Mouse (Mus musculus): Measurements from ENCODE around the gene Stn1. TPM values are rescaled to one million over a fixed set of nuclear protein-coding genes. Genes with fewer than 3 reads are reported as not detected.
A peak's percentile ranks its signal among the peaks of the same experiment; 100 is the strongest.

Stn1 gene
- polyA plus RNA-seq, 1 experiment = 10.1 TPM

GRCm38 (mm10) chr19:47511958-47512357, 25.3 kb downstream of the Stn1 start:
- Histone ChIP-seq H3K27me3 (ENCODE audit: control insufficient read depth, insufficient read depth, low read length) (no peaks in the 10 kb centered on the region), H3K4me3 (replicated peaks; ENCODE audit: insufficient read depth, low read depth, low read length) (no peak overlapping the region), H3K27ac (ENCODE audit: insufficient read depth, low read length) (no peak overlapping the region), H3K4me1 (ENCODE audit: control insufficient read depth, insufficient read depth, low read length) (no peaks in the 10 kb centered on the region)
- TF ChIP-seq POLR2A (IDR thresholded peaks at IDR 0.05; ENCODE audit: borderline replicate concordance, insufficient read depth, low read length) = no peak
- no peak for TF ChIP-seq CTCF (IDR thresholded peaks at IDR 0.05; ENCODE audit: borderline replicate concordance, insufficient read depth, low read depth, low read length)
- no peak for DNase-seq
- WGBS = 56% methylated on average over 6 of the region's 6 CpGs

GRCm38 (mm10) chr19:47511294-47511675, 26.0 kb downstream of the Stn1 start:
- H3K27ac ChIP-seq (ENCODE audit: insufficient read depth, low read length) = no peak overlapping the region

GRCm38 (mm10) chr19:47510473-47511293, 26.6 kb downstream of the Stn1 start:
- Histone ChIP-seq H3K4me1 (ENCODE audit: control insufficient read depth, insufficient read depth, low read length) (no peaks in the 10 kb centered on the region), H3K4me3 (replicated peaks; ENCODE audit: insufficient read depth, low read depth, low read length) (no peak overlapping the region), H3K27me3 (ENCODE audit: control insufficient read depth, insufficient read depth, low read length) (no peaks in the 10 kb centered on the region), H3K27ac (ENCODE audit: insufficient read depth, low read length) (no peak overlapping the region)
- TF ChIP-seq CTCF (IDR thresholded peaks at IDR 0.05; ENCODE audit: borderline replicate concordance, insufficient read depth, low read depth, low read length) (no peak), POLR2A (IDR thresholded peaks at IDR 0.05; ENCODE audit: borderline replicate concordance, insufficient read depth, low read length) (no peak)
- 51% methylated on average over 25 of the region's 25 CpGs for WGBS
- no peak for DNase-seq

More at GRCm38 (mm10) chr19:47511294-47511675, 26.0 kb downstream of the Stn1 start:
- Histone ChIP-seq H3K4me3 (replicated peaks; ENCODE audit: insufficient read depth, low read depth, low read length) (no peak overlapping the region), H3K4me1 (ENCODE audit: control insufficient read depth, insufficient read depth, low read length) (no peaks in the 10 kb centered on the region), H3K27me3 (ENCODE audit: control insufficient read depth, insufficient read depth, low read length) (no peaks in the 10 kb centered on the region)
- no peak for TF ChIP-seq CTCF (IDR thresholded peaks at IDR 0.05; ENCODE audit: borderline replicate concordance, insufficient read depth, low read depth, low read length)
- no peak for TF ChIP-seq POLR2A (IDR thresholded peaks at IDR 0.05; ENCODE audit: borderline replicate concordance, insufficient read depth, low read length)
- DNase-seq = no peak
- 68% methylated on average over 7 of the region's 7 CpGs for WGBS

GRCm38 (mm10) chr19:47510135-47510472, 27.2 kb downstream of the Stn1 start:
- 89% methylated on average over 7 of the region's 7 CpGs for WGBS
- DNase-seq = no peak
- no peak overlapping the region for H3K27ac ChIP-seq (ENCODE audit: insufficient read depth, low read length)
- TF ChIP-seq CTCF (IDR thresholded peaks at IDR 0.05; ENCODE audit: borderline replicate concordance, insufficient read depth, low read depth, low read length) = no peak
- no peak for TF ChIP-seq POLR2A (IDR thresholded peaks at IDR 0.05; ENCODE audit: borderline replicate concordance, insufficient read depth, low read length)
- H3K4me1 ChIP-seq (ENCODE audit: control insufficient read depth, insufficient read depth, low read length) = no peaks in the 10 kb centered on the region
- H3K4me3 ChIP-seq (replicated peaks; ENCODE audit: insufficient read depth, low read depth, low read length) = no peak overlapping the region
- H3K27me3 ChIP-seq (ENCODE audit: control insufficient read depth, insufficient read depth, low read length) = no peaks in the 10 kb centered on the region

- H3K27me3 ChIP-seq (ENCODE audit: control insufficient read depth, insufficient read depth, low read length) = no peaks in the 10 kb centered on the region
- DNase-seq = no peak
- H3K4me3 ChIP-seq (replicated peaks; ENCODE audit: insufficient read depth, low read depth, low read length) = no peak overlapping the region
- no peak overlapping the region for H3K27ac ChIP-seq (ENCODE audit: insufficient read depth, low read length)
- H3K4me1 ChIP-seq (ENCODE audit: control insufficient read depth, insufficient read depth, low read length) = no peaks in the 10 kb centered on the region
- TF ChIP-seq POLR2A (IDR thresholded peaks at IDR 0.05; ENCODE audit: borderline replicate concordance, insufficient read depth, low read length) (no peak), CTCF (IDR thresholded peaks at IDR 0.05; ENCODE audit: borderline replicate concordance, insufficient read depth, low read depth, low read length) (no peak)
- 67% methylated on average over 5 of the region's 5 CpGs for WGBS
Measured at GRCm38 (mm10) chr19:47508771-47509281, 28.5 kb downstream of the Stn1 start.

GRCm38 (mm10) chr19:47508191-47508590, 29.1 kb downstream of the Stn1 start:
- H3K27ac ChIP-seq (ENCODE audit: insufficient read depth, low read length) = no peak overlapping the region
- no peak overlapping the region for H3K4me3 ChIP-seq (replicated peaks; ENCODE audit: insufficient read depth, low read depth, low read length)

GRCm38 (mm10) chr19:47507128-47508121, 29.9 kb downstream of the Stn1 start:
- WGBS = 39% methylated on average over 27 of the region's 27 CpGs
- H3K27me3 ChIP-seq (ENCODE audit: control insufficient read depth, insufficient read depth, low read length) = no peaks in the 10 kb centered on the region
- peak overlapping the region; percentile 49 for H3K4me3 ChIP-seq (replicated peaks; ENCODE audit: insufficient read depth, low read depth, low read length)
- TF ChIP-seq POLR2A (IDR thresholded peaks at IDR 0.05; ENCODE audit: borderline replicate concordance, insufficient read depth, low read length) (no peak), CTCF (IDR thresholded peaks at IDR 0.05; ENCODE audit: borderline replicate concordance, insufficient read depth, low read depth, low read length) (peak; percentile 71; the same call in 1 of the 2 replicates)
- H3K27ac ChIP-seq (ENCODE audit: insufficient read depth, low read length) = no peak overlapping the region
- peak; percentile 45 to 68 for DNase-seq
- no peaks in the 10 kb centered on the region for H3K4me1 ChIP-seq (ENCODE audit: control insufficient read depth, insufficient read depth, low read length)

More at GRCm38 (mm10) chr19:47508191-47508590, 29.1 kb downstream of the Stn1 start:
- no peak for TF ChIP-seq CTCF (IDR thresholded peaks at IDR 0.05; ENCODE audit: borderline replicate concordance, insufficient read depth, low read depth, low read length)
- no peak for TF ChIP-seq POLR2A (IDR thresholded peaks at IDR 0.05; ENCODE audit: borderline replicate concordance, insufficient read depth, low read length)
- 87% methylated on average over 3 of the region's 3 CpGs for WGBS
- Histone ChIP-seq H3K27me3 (ENCODE audit: control insufficient read depth, insufficient read depth, low read length) (no peaks in the 10 kb centered on the region), H3K4me1 (ENCODE audit: control insufficient read depth, insufficient read depth, low read length) (no peaks in the 10 kb centered on the region)
- DNase-seq = no peak
